Mouse (Mus musculus) left cerebral cortex, postnatal 10 days (tissue): ENCODE data around the gene Ptpn4. TPM values are rescaled to one million over a fixed set of nuclear protein-coding genes. Genes with fewer than 3 reads are reported as not detected.
A peak's percentile ranks its signal among the peaks of the same experiment; 100 is the strongest.

Source experiments
- DNase-seq, 2 experiments: peaks; one replicate each; pipeline ENCODE4 v3.0.0; 2021 to 2022; ENCODE audit warnings: low spot score in 2 of 2, mixed read lengths in 1 of 2; ENCODE audit errors: extremely low spot score in 1 of 2
- intact Hi-C: fragments of 180-260 bp; cut with DNase I; formaldehyde crosslinking; loops from one replicate; pipeline ENCODE4 v1.15.1; 2025
- total RNA-seq, 2 experiments: library from RNA; stranded (reverse); gene quantifications; 2 replicates each; pipeline ENCODE4 v1.2.3; 2021

Ptpn4 gene
- total RNA-seq, 2 experiments from 2014 or later = 46.2 to 54.6 TPM

GRCm38 (mm10) chr1:119835726-119836478 is 1.5 kb downstream of the Ptpn4 start:
- DNase-seq = no peak
- intact Hi-C loops = loop anchor here (5.0 kb wide), 2 partner anchors 41 to 61 kb away; no protein-coding TSS in a partner anchor

- intact Hi-C loops = no loop called here
- no peak for DNase-seq
Observed at GRCm38 (mm10) chr1:119828160-119828559, 9.3 kb downstream of the Ptpn4 start.

DNA sequence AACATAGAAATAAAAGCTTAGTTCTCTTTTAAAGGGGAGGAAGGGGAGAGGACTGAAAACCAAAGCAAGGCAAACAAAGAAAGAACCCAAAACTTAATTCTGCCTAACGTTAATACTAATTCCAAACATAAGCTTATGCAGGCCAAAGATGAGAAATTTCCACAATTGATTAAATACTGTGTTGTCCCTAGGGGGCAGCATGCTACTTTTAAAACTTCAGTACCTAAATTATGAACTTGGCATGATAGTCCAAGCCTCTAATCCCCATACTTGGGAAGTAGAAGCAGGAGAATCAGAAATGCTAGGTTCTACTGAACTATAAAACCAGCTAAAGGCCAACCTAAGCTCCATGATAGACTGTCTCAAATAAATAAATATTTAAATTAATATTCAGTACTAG is 18.7 kb downstream of the Ptpn4 start:
- intact Hi-C loops = no loop called here
- DNase-seq = peak in 1 of 2 experiments; percentile 20

DNA sequence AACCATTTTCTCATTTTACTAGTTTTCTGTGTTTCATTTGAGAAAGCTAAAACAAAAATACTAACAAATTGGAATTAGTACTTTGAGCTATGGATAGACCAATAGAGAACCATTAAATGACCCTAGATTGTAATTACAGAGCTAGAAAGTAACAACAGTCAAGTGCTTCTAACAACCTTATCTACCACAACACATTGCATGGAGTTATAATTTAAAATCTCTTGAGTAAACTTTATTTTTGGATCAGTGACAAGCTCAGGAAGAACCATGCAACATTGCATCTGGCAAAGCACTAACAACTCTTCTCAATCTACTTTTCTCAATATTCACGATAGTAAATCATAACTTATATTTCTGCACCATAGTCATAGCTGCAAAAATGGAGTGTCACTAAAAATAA is 29.7 kb downstream of the Ptpn4 start:
- no peak for DNase-seq
- intact Hi-C loops = no loop called here

DNA sequence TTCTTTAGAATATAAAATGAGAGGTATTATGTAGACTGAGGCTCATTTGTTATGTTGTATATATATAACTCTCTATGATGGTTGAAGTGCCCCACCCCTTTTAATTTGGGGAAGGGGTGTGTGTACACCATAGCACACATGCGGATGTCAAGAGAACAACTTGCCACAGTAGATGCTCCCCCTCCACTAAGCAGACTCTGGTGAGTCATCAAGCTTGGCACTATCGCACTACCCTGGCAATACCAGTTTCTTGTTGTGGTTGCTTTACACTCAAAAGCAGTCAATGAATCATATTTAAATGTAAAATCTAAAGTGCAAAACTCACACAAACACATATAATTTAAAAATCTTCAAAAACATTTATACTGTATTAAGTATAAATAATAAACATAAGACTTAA is 31.4 kb downstream of the Ptpn4 start:
- intact Hi-C loops = no loop called here
- DNase-seq = no peak

DNA sequence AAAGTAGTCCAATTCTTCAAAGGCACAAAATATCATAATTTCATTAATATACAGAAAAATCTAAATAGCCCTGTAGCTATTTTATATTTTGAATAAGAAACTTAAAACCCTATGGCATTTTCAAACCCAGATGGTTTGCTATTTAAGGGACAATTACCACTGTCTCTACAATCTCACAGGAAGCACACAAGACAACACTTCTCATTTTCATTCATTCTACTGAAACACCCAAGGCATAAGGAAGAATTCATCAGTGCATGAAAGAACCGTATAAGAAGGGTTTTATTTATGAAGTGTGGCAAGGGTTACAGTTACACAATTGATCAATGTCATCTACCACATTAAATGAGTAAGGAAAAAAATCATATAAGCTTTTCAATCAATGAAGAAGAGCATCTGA is 32.8 kb downstream of the Ptpn4 start:
- no peak for DNase-seq
- intact Hi-C loops = no loop called here

DNA sequence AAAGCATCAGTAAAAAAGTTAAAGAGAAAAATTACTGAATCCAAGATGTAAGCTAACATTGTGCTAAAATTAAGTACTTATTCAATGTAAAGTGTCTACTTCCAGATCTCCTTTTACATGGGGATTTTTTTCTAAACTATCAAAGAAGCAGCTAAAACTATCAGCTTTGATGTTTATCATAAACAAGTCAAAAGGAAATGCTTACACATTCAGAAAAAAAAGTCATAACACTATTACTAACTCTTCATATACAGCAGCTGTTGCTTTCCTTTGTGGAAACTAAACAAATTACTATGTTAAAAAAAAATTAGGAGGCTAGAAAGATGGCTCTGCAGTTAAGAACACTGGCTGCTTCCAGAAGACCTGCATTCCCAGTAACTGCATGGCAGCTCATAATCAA is 42.2 kb downstream of the Ptpn4 start:
- DNase-seq = no peak
- intact Hi-C loops = no loop called here

- intact Hi-C loops = no loop called here
Observed at GRCm38 (mm10) chr1:119794342-119794741, 43.1 kb downstream of the Ptpn4 start.

GRCm38 (mm10) chr1:119790616-119791015 is 46.8 kb downstream of the Ptpn4 start:
- no peak for DNase-seq
- intact Hi-C loops = no loop called here

More at GRCm38 (mm10) chr1:119794342-119794741, 43.1 kb downstream of the Ptpn4 start:
- DNase-seq = no peak

GRCm38 (mm10) chr1:119775915-119776314 is 61.5 kb downstream of the Ptpn4 start:
- no peak for DNase-seq
- intact Hi-C loops = no loop called here

DNA sequence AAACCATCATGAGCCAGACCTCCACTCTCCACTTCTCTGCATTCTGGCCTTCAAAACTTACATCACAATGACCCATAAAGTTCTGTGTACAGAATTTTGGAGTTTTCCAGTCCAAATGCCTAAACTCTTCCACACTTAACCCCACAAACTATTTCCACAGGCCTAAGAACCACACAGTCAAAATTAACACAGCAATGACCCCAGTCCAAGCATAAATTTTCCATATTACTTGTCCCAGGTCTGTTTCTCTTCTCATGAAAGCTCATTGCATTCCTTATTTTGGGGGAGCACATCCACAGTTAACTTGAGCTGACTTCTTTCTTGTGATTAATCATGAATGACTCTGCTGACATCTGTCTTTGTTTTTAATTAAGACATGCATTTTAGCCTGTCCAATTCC is 101.7 kb downstream of the Ptpn4 start:
- intact Hi-C loops = no loop called here
- no peak for DNase-seq

GRCm38 (mm10) chr1:119734801-119735200 is 102.6 kb downstream of the Ptpn4 start:
- intact Hi-C loops = no loop called here
- no peak for DNase-seq

DNA sequence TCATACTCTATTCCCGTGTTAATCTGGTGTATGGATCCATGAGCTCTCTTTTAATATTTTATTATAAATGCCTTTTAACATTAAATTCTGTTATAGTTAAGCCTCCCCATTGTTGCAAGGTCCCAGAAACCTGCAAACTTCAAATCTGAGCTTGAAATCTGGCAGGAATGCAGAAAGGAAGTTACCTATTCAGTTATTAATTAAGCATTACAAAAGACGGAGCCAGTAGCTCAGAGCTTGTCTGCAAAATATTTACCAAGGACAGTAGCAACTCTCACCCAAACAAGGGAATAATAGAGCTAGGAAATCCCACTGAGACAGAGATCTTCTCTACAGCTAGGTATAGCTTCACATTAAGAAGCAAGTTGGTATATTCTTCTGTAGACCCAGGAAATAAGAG is 106.2 kb downstream of the Ptpn4 start:
- intact Hi-C loops = no loop called here
- no peak for DNase-seq

DNA sequence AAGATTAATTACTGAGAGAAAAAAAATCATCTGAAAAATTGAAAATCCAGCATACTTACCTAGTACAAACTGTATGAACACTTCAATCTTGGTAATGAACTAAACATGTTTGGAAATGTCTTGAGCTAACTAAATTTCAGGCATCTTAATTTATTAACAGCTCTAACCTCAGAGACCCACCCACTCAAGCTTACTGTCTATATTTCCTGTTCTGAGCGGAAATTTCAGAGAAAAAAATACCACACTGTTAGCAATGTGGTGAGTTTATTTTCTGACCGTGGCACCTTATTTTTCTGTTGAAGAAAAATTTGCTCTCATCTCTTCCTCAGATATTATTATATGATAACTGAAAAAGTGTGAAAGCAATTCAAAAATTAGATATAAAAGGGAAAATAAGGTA is 124.4 kb downstream of the Ptpn4 start:
- intact Hi-C loops = no loop called here
- no peak for DNase-seq

DNA sequence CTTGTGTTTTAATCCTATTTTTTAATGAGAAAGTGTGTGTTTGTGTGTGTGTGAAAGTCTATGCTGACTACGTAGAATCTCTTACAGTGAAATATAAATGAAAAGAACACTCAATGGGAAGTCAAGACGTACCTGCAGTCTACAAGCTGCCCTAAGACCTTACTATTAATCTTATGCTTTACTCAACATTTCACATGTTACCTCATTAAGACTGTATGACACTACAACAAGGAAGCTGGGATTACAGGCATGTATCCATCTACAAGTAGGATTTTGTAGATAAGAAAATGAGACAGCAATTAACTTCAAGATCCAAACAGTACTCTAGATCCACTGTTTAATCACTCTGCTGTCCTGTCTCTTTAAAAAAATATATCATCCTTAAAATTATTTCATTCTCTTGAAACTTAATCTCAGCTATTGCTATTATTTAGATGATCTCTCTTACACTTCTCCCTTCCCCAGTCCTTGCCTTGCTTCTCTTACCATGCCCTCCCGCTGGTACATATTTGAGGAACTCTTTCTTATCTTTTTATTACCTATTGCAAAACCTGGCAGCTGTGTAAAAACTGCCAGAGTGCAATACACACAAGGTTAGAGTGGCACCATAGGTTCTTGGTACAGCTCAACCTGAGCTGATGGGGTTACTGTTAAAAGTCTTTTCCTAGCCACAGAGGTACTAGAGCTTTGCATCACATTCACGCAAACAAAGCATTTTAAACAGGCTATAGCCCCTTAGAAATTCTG is 130.8 kb downstream of the Ptpn4 start:
- no peak for DNase-seq

DNA sequence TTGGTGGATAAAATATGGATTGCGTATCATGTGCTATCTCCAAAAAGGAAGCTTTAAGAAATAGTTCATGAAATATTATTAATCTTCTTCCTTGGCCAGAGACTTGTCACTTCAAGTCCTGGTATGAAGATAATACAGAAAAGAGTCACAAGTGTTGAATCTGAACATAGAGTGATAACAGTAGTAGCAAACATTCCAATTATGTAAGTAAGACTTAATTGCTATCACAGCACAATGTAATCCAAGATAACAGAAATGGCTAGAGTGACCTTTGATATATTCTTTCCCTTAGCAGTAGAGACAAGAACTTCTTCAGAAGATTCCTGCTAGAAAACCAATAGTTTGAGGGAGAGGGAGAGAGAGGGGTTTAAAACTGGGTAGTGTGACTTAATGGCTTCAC is 140.6 kb downstream of the Ptpn4 start:
- no peak for DNase-seq
- intact Hi-C loops = no loop called here

More for the DNA sequence above, 130.8 kb downstream of the Ptpn4 start:
- intact Hi-C loops = no loop called here

DNA sequence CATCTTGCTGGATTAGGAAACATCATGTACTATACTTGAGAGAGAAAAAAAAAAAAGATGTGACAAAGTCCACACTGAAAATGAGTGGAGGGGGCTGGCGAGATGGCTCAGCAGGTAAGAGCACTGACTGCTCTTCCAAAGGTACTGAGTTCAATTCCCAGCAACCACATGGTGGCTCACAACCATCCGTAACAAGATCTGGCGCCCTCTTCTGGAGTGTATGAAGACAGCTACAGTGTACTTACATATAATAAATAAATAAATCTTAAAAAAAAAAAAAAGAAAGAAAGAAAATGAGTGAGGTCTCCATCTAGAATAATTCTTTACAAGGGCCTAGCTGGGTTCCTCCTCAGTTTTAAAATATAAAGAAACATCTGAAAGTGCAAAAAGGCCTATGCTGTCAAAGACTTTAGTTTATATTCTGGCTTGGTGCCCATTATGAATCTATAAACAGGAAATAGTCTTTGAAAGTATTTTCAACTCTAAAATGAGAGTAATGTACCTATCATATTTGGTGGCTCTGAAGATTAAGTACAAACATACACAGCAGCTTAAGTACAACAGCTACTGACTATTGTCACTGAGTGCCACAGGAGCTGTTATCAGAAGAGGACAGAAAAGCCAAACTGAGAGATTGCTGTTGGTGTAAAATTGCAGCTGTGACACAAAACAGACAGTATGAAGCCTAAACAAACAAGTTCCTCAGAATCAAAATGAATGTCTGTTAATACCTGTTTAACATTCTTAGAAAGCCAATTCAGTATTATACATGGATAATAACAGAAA is 151.4 kb downstream of the Ptpn4 start:
- intact Hi-C loops = no loop called here
- DNase-seq = no peak

DNA sequence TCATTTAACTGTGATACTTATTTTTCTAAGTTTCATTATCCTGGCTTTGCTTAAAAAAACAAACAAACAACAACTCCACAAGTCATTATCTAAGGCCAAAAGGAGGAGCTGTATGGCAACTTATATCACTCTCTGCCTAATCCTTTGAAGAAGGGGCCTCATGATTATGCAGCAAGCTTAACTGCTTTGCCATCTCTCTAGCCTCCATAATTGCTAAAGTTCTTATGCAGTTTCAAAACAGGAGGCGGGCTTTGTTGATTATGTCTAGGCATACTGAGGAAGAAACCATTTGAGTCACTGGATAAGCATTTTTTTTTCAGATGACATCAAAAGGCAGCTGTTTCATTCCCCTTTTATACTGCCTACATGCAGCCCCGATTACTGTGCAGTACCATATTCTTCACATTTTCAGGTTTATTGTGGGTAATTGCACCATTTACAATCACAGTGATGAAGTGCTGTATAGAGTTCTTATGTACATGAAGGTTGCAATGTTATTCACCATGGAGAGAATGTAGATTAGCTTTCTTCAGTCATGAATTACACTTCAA is 155.7 kb downstream of the Ptpn4 start:
- no peak for DNase-seq
- intact Hi-C loops = no loop called here

DNA sequence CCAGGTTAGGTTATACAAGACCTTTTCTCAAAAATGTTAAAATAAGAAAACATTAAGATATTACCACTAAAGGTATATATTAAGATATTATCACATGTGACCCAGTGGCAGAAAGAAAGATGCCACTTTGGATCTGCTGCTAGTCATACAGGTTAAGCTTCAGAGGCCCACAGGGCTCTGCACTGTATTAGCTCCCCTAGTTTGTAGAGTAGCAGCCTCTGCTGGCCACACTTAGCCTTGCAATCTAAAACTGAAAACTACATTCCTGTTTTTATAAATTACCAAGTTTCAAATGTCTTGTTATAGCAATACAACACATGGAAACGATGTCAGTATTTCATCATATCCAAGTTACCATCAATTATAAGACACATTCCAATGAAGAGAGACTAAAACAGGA is 162.4 kb downstream of the Ptpn4 start:
- intact Hi-C loops = loop anchor here (5.0 to 10.0 kb wide), 3 partner anchors 128 to 250 kb away; no protein-coding TSS in a partner anchor
- DNase-seq = peak; percentile 8 to 22
